Mouse (Mus musculus): ENCODE measurements around the gene Cnga1.

The Cnga1 gene

GRCm38 (mm10) chr5:72644175-72644574 lies at the start of gene Cnga1:
Cnga1 (minus strand) TSS chr5:72644275.
- DNase-seq (ENCODE audit: low spot score), result no peak

DNA sequence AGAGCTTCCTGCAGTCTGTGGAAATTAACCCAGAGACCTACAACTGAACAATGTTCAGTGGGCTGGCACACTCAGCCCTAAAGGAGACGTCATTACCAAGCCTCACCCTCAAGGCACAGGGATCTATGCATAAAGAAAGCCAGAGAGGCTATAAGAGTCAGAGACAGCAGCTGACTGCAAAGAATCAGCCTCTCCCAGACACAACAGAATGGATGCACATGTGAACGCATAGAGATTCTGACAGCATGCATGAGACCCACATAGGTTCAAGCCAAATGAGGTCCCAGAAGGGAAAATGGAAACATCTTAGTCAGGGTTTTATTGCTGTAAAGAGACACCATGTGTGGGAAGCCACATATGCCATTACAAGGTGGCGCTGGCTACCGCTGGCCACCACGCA lies 46.4 kb upstream of the Cnga1 start:
- DNase-seq (ENCODE audit: low spot score), result no peak

GRCm38 (mm10) chr5:72689556-72689955 lies 45.5 kb upstream of the Cnga1 start:
- no peak for DNase-seq (ENCODE audit: low spot score)

DNA sequence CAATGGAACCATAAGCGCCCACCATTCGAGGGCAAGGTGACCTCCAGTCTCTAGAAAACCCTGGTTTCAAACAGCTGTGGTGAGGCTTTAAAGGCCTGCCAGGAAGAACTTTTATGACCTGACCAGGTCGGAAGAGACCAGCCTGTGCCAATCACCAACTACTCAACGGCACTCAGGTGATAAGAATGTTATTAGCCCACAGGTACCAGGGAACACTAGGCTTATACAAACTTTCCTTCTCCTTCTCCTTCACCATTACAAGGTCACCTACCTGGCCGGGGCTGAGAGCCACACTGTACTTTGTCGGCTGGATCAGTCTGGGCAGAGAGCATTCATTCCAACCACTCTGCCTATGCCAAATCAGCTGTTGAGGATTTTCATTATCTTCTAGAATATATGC lies 37.4 kb upstream of the Cnga1 start:
- no peak for DNase-seq (ENCODE audit: low spot score)

DNA sequence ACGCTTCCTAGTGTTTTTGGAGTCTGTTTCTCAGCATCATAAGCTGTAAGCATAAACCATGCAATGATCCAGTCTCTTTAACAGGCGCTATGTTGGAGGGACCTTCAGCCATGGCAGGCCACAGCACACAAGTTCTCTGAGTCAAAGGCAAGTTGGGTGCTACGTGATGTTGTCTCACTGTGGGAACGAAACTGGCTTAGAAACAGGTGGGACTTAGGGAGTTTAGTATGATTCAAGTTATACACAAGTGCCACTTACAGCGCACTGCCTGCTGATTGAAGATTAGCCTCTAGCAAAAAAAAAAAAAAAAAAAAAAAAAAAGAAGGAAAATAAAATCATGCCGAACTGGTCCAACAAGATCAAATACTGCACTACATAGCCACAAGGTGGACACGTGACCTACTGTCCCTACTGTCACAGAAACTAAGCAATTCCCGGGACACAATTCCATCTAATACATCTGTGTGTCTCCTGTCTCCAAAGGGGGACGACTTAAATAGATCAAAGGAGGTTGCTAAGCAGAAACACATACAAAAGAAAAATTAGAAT lies 31.0 kb upstream of the Cnga1 start:
- DNase-seq (ENCODE audit: low spot score), result no peak

DNA sequence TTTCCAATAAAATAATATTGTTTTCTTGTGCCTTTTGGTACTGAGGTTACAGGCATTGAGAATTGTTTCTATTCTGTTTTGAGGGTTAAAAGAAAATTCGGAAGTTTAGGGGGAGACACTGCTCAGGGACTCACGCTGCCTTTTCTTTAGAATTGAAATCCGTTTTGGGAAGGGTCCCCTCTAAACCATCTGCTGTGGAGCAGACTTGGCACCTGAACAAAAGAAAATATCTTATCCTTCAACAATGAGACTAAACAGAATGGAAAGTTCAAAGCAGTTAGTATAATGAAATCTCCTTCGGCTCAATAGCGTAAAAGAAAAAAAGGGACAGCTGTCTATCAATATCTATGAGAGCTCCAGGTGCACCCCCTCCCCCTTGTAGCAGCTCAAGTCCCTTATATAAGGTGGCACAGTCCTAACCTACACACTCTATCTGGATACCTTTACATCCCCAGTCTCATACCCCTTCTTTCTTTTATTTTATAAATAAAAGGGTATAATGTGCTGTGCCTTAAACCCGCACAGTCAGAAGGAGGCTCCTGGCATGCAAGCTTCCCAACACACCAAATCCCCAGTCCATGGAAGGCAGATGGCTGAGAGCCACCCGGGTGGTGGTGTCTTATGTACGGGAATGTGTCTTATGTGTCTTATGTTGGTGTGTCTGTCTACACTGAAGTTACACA lies 27.1 kb upstream of the Cnga1 start:
- DNase-seq (ENCODE audit: low spot score), result no peak

GRCm38 (mm10) chr5:72668351-72668750 lies 24.3 kb upstream of the Cnga1 start:
- no peak for DNase-seq (ENCODE audit: low spot score)

GRCm38 (mm10) chr5:72666428-72666827 lies 22.4 kb upstream of the Cnga1 start:
- DNase-seq (ENCODE audit: low spot score), result no peak

DNA sequence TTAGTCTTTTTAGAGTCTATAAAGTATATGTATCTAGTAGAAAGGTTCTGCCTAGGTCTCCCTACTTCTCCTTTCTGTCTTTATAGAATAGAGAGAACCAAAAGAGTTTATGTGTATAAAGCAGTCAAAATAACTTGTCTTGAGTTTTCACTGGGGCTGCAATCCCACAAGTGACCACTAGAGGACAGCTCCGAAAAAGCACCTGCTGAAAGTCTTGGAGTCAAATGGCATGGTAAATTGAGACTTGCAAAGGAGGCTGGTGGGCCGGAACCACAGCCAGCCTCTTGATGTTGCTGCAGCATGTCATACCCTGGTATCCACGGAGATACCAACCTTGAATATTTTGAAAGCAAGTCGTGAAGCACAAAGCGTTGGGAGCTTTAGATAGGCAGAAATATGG lies 21.2 kb upstream of the Cnga1 start:
- no peak for DNase-seq (ENCODE audit: low spot score)

DNA sequence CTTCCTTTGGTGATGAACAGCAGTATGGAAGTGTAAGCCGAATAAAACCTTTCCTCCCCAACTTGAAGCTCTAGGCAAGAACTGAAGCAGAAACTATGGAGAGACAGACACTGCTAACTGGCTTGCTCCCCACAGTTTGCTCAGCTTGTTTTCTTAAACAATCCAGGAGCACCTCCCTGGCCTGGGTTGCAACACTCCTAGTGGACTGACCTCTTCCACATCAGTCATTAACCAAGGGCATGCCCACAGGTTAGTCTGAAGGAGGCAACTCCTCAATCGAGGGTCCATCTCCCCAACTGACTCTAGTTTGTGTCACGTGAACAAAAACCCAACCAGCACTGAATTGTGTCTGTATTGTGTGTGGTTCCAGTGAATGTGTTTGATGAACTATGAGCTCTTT lies 20.8 kb upstream of the Cnga1 start:
- no peak for DNase-seq (ENCODE audit: low spot score)

GRCm38 (mm10) chr5:72664126-72664525 lies 20.1 kb upstream of the Cnga1 start:
- DNase-seq (ENCODE audit: low spot score), result no peak

DNA sequence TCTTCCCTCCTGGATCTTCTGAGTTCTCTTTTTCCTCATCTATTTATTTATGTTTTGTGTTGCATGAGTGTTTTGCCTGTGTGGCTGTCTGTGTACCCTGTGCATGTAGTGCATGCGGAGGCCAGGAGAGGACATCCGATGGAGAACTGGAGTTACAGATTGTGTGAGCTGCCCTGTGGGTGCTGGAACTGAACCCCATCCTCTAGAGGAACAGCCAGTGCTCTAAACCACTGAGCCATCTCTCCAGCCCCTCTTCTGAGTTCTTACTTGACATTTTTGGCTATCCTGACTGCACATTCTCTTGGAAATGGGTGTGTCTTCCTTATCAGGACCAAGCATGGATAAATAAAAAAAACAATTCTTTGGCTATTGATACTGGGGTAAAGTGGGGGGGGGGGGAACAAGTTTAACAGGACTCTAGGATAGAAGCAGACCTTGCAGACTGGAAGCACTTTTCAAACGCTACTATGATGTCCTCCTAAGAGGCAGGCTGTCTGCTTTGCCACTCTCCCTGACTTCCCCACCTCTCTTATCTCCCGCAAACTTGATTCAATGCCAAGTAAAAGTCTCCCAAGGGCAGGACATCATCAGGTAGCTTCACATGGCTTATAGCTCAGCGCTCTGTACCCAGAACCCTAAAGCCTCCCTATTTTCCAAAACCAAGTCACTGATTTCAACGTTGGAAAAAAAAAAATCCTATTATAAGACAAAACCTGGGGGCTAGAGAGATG lies 17.1 kb upstream of the Cnga1 start:
- DNase-seq (ENCODE audit: low spot score), result no peak

- DNase-seq (ENCODE audit: low spot score), result no peak
These were observed 14.3 kb upstream of the Cnga1 start for GRCm38 (mm10) chr5:72658375-72658774.

DNA sequence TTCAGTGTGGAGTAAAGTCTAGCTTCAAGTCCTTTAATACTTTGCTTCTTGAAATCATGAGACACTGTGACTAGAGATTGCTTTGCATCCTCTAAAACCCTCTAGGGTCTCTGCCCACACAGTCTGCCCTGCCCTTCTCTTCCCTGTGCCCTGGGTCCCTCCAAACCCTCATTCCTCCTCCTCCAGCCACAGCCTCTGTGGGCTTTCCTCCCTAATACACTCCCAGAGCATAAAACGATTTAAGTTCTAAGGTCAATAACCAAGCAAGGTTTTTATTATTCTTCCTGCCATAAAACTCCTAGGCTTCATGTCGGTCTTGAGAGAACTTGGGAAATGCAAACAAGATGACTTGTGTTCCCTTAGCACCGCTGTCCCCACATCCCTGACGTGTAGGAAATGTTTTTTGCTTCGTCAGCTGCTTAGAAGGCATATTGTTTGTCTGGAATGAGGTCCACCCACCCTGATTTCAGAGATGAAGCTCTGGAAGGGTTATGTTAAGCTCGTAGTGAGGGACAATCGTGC lies 12.3 kb upstream of the Cnga1 start:
- DNase-seq (ENCODE audit: low spot score), result no peak

- DNase-seq (ENCODE audit: low spot score), result no peak
These were observed 9.1 kb upstream of the Cnga1 start for GRCm38 (mm10) chr5:72653068-72653674.

DNA sequence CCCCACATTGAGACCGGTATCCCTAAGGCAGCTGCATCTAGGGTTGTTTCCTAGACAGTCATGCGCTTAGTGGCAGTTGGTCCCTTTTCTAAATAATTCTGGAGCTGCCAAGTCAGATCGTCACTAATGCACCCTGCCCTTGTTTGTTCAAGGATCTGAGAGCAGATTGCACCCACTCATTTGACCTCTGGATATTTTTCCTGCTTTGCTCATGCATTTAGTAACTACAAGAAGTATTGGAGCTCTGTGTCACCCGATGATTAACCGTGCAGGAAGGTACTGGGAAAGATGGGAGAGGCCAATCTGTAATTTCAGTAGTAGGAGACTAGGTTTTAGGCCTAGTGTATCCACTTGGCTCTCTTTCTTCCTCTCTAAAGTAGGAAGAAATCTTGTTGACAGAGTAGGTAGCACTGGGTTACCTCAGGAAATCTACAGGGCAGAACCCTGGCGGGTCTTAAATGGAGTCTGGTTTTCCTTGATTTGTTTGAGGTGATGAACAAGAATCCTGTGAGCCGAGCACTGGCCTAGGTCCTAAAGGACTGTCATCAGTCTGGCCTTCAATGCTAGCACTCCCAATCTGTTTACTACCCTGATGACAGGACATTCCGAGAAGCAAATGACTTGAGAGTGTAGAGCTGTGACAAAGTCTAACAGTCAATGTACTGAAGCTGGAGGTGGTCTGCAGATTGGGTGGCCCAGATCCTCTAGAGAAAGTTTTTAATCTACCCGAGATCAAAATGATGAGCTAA lies 5.1 kb upstream of the Cnga1 start:
- DNase-seq (ENCODE audit: low spot score), result no peak

DNA sequence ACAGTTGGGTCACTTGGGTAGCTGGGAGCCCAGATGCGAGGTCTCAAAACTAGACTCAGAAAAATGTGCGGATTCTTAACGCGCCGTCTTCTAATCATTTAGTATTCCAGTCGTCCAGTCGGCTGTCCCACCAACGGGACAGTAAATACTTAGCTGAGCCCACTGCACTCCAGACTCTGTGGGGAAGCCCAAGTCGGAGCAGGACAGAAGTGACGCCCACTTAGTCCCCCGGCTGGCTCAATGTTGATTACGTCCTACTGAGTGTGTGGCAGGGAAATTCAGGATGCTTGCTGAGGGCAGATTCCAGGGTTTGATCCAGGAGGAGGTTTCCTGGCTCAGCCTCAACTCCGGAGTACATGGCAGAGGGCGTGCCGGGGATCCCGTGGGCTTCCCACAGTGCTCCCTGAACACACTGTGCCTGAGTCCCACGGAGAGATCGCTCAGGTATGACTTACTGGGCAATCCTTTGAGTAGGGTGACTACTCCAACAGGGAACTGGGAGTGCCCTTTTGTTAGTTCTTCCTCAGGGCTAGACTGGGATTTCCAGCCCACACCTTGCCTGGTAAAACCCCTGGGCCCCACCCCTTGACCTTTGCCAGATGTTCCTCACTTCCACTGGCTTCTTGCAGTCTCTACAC lies 4.0 kb upstream of the Cnga1 start:
- DNase-seq (ENCODE audit: low spot score), result no peak

GRCm38 (mm10) chr5:72647418-72647907 lies 3.4 kb upstream of the Cnga1 start, which contains the start of gene Nipal1:
Nipal1 (plus strand) TSS chr5:72647795.
- DNase-seq (ENCODE audit: low spot score), result peak; percentile 56

GRCm38 (mm10) chr5:72646996-72647395 lies 2.9 kb upstream of the Cnga1 start:
- DNase-seq (ENCODE audit: low spot score), result no peak

- no peak for DNase-seq (ENCODE audit: low spot score)
These were observed 2.1 kb upstream of the Cnga1 start for GRCm38 (mm10) chr5:72646131-72646530.

DNA sequence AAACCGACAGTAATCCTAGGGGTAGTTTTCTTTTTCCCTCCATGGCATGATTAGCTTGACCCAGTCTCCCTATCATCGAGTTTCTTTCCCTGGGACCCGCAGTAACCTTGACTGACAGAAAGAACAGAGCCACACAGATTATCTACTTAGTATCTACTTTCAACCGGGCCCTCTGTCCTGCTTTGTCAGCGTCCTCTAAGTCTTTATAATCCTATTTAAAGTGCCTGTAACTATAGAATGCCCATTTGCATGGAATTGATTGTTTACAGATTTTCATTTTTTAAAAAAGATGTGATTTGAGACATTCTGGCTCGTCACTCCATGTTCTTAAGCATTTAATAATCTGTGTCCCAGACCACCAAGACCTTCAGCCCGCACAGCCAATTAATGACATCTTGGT lies 420 bp downstream of the Cnga1 start:
- no peak for DNase-seq (ENCODE audit: low spot score)

Measured in ovary, adult 18-20 months (tissue).